Mouse (Mus musculus): ENCODE measurements around the gene Vash1. TPM values are rescaled to one million over a fixed set of nuclear protein-coding genes. Genes with fewer than 3 reads are reported as not detected.

Vash1 gene
- total RNA-seq, 1 experiment from 2014 or later, result 5.6 TPM

DNA sequence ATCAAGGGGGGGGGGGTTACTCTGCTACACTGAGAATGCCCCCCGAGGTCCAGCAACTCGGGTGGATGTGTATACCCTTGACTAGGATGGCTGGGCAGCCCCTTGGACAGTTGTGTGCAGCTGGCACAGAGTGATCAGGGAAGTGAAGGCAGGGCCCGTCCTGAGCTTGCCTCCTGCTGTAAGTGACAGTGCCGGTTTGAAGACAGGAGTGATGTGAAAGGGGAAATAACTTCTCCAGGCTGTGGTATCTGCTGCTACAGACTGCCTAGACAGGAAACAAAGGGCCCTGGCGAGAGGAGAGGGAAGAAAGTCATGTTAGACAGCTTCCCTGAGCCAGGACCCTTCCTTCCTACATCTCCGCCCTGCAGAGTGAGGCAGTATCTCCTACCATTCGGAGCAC is 5.2 kb downstream of the Vash1 start:
- DNase-seq, result no peak

DNA sequence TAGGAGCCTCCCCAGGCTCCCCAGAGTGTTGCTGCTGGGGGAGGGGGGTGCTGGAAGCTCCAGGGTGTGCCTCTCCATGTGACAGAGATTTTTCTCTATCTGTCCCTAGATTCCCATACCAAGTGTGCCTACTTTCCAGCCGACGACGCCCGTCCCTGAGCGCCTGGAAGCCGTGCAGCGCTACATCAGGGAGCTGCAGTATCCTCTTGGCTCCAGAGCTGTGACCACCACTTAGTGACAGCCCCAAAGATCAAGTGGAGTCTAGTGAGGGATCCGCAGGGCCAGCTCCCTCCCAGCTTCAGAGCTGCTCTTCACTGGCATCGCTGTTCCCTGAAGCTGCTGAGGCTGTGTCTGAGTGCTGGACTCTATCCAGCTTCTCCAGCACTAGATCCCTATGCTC is 6.8 kb downstream of the Vash1 start:
- DNase-seq, result no peak

DNA sequence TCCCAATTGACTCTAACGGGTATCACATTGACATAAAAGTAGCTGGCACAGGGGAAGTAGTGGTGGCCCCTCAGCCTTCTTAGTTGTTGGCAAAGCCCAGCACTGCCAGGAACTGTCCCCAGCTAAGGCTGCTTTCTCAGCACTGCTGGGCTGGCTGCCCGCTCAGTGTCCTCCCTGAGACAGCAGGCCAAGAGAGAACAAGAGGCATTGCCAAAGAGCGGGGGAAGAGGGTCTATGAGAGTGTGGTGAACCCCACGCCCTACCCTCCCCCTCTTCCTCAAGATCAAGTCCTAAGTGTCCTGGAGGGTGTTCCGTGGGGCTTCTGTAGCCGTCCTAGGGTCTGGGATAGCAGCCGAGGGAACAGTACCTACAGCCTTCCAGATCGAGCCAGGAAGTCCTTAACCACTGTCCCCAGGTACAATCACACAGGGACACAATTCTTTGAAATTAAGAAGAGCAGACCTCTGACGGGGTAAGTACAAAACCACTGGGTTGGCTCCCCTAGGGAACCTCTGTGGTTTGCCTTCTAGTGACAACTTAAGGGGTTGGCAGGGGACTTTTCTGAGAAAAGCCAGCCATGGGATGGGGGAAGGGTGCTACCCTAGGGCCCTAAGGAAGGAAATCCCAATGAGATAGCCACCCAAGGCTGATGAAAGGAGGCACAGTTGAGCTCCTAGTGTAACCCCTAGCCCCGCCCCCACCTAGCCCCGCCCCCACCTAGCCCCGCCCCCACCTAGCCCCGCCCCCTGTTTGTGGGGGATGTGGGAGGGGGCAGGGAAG is 8.2 kb downstream of the Vash1 start:
- no peak for DNase-seq

- DNase-seq, result no peak
These were observed 9.0 kb downstream of the Vash1 start for GRCm38 (mm10) chr12:86687445-86687955.

DNA sequence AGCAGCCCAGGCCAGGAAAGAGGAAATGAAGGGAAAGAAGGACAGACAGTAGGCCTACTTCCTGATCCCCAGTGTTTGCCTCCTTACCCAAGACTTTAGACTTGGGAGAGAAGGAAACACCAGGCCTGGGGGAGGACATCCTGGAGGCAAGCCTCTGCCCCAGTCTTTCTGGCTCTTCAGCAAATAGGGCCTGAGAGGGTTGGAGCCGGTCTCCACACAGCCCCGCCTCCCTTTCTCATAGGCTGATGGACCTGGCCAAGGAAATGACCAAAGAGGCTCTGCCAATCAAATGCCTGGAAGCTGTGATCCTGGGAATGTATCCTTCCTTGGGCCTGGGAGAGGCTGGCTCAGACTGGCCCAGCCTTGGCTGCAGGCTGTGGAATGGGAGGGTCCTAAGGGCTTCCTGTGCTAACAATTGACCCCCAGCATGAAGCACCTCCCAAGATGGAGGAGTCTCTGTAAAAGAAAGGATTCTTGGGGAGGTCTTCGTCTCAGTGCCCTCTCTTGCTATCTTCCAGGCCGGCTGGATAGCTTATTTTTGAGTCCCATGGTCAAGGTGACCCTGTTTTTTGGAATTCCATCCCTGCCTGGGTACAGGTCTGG is 9.6 kb downstream of the Vash1 start:
- no peak for DNase-seq

GRCm38 (mm10) chr12:86688917-86689316 is 10.4 kb downstream of the Vash1 start:
- DNase-seq, result no peak

GRCm38 (mm10) chr12:86690700-86691485 is 12.4 kb downstream of the Vash1 start:
- DNase-seq, result no peak

DNA sequence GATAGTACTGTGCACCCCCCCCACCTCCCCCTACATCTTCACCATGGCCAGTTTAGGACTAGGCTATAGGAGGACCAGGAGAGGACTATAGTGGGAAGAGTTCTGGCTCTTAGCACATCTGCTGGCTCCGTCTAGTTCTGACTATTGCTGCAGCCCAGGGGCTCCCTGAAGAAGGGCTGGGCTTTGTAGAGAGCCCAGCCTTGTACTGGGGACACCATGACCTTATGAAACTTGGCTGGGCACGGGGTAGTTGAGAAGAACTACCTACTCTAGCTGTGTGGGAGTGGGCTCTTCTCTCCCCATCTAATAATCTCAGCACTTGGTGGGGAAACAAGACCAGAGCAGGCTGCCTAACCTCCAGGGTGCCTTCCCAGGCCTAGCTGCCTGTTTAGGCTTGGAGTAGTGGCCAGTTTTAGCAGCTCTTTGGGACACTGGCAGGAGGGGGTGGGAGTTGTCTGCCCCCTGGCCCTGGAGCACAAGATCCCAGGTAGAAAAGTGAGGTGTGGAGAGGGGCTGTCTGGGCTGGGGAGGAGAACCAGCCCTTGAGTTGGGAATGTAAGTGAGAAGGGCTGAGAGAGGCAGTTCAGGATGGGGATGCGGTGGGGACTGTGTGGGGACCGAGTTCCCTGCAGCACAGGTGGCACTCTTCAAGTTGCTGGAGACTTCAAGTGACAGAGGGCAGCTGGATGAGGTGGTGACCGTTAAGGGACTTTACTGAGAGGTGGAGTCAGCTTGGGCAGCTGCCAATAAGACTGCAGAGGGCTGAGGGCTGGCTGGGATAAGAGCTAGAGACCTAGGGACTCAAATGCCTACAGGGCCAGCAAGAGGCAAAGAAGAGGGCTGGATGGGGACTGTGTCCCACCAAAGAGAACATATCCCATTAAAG is 14.2 kb downstream of the Vash1 start:
- DNase-seq, result no peak

DNA sequence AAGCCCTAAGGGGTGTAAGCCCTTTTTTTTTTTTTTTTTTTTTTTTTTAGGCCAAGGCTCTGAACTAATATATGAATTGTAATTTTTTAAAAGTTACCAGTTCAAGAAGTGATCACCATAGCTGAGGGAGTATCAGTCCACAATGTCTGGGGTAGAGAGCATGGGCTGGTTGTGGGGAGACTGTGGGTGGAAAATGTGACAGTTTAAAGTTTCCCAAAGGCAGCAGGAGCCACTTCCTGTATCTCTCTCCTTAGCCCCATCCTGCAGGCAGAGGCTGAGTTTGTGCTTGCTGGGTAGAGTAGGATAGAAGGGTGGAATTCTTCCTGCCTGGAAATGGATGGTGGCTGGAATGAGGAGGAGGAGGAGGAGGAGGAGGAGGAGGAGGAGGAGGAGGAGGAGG is 14.9 kb downstream of the Vash1 start:
- no peak for DNase-seq

- DNase-seq, result no peak
These were observed 15.9 kb downstream of the Vash1 start for GRCm38 (mm10) chr12:86694441-86694840.

DNA sequence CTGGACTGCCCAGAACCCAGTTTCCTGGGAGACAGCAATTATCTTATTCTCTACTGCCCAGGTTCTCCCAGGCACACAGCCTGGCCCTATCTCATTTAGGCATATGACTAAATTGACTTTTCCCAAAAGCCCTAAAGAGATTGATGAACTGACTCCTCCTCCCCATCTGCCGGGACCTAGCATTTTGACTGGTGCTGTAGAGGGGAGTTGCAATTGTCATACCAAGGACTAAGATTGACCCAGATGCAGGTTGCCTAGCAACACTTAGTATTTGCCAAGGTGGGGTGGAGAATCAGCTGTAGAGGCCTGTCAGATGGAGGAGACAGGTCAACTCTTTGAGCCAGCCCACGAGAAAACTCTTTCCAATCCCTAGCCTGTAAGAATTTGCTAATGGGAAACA is 19.5 kb downstream of the Vash1 start:
- DNase-seq, result no peak

GRCm38 (mm10) chr12:86698537-86698936 is 20.0 kb downstream of the Vash1 start:
- no peak for DNase-seq

- DNase-seq, result no peak
These were observed 21.7 kb downstream of the Vash1 start for GRCm38 (mm10) chr12:86699965-86700926.

- no peak for DNase-seq
These were observed 22.4 kb downstream of the Vash1 start for GRCm38 (mm10) chr12:86700927-86701310.

- DNase-seq, result no peak
These were observed 23.0 kb downstream of the Vash1 start for GRCm38 (mm10) chr12:86701491-86701890.

GRCm38 (mm10) chr12:86702690-86703089 is 24.2 kb downstream of the Vash1 start:
- DNase-seq, result no peak

- DNase-seq, result no peak
These were observed 27.3 kb downstream of the Vash1 start for GRCm38 (mm10) chr12:86705843-86706242.

DNA sequence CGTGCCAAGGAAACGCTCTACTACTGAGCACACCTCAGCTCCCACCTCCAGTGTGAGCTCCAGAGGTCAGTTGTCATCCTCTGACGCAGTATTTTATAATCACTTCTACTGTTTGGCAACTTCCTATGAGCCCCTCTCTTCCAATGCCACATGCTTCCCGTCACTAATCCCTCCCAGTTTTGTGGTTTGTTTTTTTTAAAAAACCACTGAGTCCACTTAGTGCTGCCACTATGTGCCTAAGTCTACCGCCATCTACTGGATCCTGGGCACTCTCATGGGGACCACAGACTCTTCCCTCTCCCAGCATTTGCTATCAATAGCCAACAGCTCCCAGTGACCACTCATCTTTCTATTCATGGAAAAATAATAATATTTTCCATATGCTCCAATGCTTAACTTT is 35.5 kb downstream of the Vash1 start:
- DNase-seq, result no peak

- DNase-seq, result peak; percentile 75
These were observed 36.9 kb downstream of the Vash1 start for GRCm38 (mm10) chr12:86715401-86715800.

- no peak for DNase-seq
These were observed 38.5 kb downstream of the Vash1 start for GRCm38 (mm10) chr12:86716962-86717361.
